Mouse (Mus musculus): ENCODE measurements around the gene Nav2. TPM values are rescaled to one million over a fixed set of nuclear protein-coding genes. Genes with fewer than 3 reads are reported as not detected.

Nav2 gene
- polyA plus RNA-seq, 1 experiment from 2014 or later, result 26.2 TPM

GRCm38 (mm10) chr7:49101291-49101690 lies 192.8 kb downstream of the Nav2 start:
- Histone ChIP-seq H3K36me3 (replicated peaks) (no peaks in the 10 kb centered on the region), H3K4me2 (no peak overlapping the region), H3K4me3 (no peak overlapping the region), H3K9me3 (no peaks in the 10 kb centered on the region), H3K4me1 (peaks cover 28% of the 10 kb centered on the region), H3K27ac (no peak overlapping the region), H3K27me3 (replicated peaks) (no peaks in the 10 kb centered on the region), H3K9ac (no peak overlapping the region)
- no peak for ATAC-seq (replicated peaks)
- 82% methylated on average over 1 of the region's 1 CpGs for WGBS

- 58% methylated on average over 3 of the region's 3 CpGs for WGBS
- Histone ChIP-seq H3K27me3 (replicated peaks) (no peaks in the 10 kb centered on the region), H3K9me3 (no peaks in the 10 kb centered on the region), H3K4me1 (peaks cover 32% of the 10 kb centered on the region), H3K9ac (no peak overlapping the region), H3K36me3 (replicated peaks) (no peaks in the 10 kb centered on the region), H3K4me3 (no peak overlapping the region), H3K4me2 (no peak overlapping the region), H3K27ac (no peak overlapping the region)
- no peak for ATAC-seq (replicated peaks)
These were observed 193.7 kb downstream of the Nav2 start for GRCm38 (mm10) chr7:49102223-49102622.

- peak; percentile 43; the same call in 1 of the 2 replicates for ATAC-seq (replicated peaks)
- Histone ChIP-seq H3K9ac (no peak overlapping the region), H3K4me2 (no peak overlapping the region), H3K4me3 (no peak overlapping the region), H3K36me3 (replicated peaks) (no peaks in the 10 kb centered on the region), H3K27ac (no peak overlapping the region), H3K27me3 (replicated peaks) (no peaks in the 10 kb centered on the region), H3K9me3 (no peaks in the 10 kb centered on the region), H3K4me1 (peaks cover 39% of the 10 kb centered on the region)
- 14% methylated on average over 8 of the region's 8 CpGs for WGBS
These were observed 195.9 kb downstream of the Nav2 start for GRCm38 (mm10) chr7:49104376-49104775.

DNA sequence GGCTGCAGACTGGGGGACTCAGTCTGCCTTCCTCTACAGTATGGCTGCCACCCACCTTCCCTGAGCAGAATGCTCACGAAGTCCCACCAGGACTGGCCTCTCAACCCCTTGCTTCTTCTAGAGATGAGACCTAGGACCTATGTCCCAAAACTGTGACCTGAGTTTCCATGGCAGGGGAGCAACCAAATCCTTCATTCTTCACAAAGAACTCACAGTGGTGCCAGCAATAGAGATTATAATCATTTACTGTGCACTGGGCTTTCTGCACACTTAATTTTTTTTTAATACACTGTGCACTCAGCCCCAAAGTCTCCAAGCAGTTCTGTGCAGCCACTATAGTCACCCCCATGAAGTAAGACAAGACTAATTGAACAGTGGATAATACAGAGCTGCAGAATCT lies 196.3 kb downstream of the Nav2 start:
- Histone ChIP-seq H3K27ac (peak overlapping the region; percentile 42; the same call in 1 of the 2 replicates), H3K27me3 (replicated peaks) (no peaks in the 10 kb centered on the region), H3K9me3 (no peaks in the 10 kb centered on the region), H3K4me3 (no peak overlapping the region), H3K4me1 (peaks cover 39% of the 10 kb centered on the region), H3K36me3 (replicated peaks) (no peaks in the 10 kb centered on the region), H3K9ac (no peak overlapping the region), H3K4me2 (no peak overlapping the region)
- 0 out of 2 replicates have a peak, but pooled peaks have one; percentile 17 for ATAC-seq (replicated peaks)
- 8% methylated on average over 1 of the region's 1 CpGs for WGBS

DNA sequence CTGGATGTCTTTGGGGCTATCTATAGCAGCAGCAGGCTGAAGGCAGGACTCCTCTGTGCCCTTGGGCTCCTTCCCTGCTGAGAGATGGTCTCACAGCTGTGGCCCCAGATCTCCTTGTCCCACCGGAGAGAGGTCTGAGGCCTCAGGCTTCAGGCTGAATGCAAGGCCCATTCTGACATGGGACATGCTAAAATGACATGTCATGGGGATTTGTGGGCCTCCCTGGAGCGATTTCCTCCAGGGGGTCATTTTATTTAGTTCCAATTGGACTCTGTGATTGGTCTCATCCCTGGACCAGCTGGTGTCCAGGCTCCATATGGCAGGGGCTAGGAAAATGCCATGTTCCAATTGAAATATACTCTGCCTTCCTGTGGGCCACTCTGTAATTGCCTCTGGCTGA lies 197.0 kb downstream of the Nav2 start:
- no peaks in the 10 kb centered on the region for H3K27me3 ChIP-seq (replicated peaks)
- no peaks in the 10 kb centered on the region for H3K36me3 ChIP-seq (replicated peaks)
- WGBS, result 17% methylated on average over 2 of the region's 2 CpGs
- H3K4me1 ChIP-seq, result peaks cover 38% of the 10 kb centered on the region
- no peak overlapping the region for H3K9ac ChIP-seq
- H3K4me3 ChIP-seq, result no peak overlapping the region
- H3K9me3 ChIP-seq, result no peaks in the 10 kb centered on the region
- 0 out of 2 replicates have a peak, but pooled peaks have one; percentile 11 for ATAC-seq (replicated peaks)
- no peak overlapping the region for H3K4me2 ChIP-seq
- no peak overlapping the region for H3K27ac ChIP-seq

GRCm38 (mm10) chr7:49108076-49108475 lies 199.6 kb downstream of the Nav2 start:
- Histone ChIP-seq H3K4me3 (no peak overlapping the region), H3K4me2 (no peak overlapping the region), H3K9ac (no peak overlapping the region), H3K27ac (no peak overlapping the region), H3K9me3 (no peaks in the 10 kb centered on the region), H3K4me1 (peaks cover 27% of the 10 kb centered on the region), H3K27me3 (replicated peaks) (no peaks in the 10 kb centered on the region), H3K36me3 (replicated peaks) (no peaks in the 10 kb centered on the region)
- no peak for ATAC-seq (replicated peaks)
- 79% methylated on average over 5 of the region's 5 CpGs for WGBS

- H3K9me3 ChIP-seq, result no peaks in the 10 kb centered on the region
- H3K27me3 ChIP-seq (replicated peaks), result no peaks in the 10 kb centered on the region; the same call in 1 of the 2 replicates
- no peaks in the 10 kb centered on the region for H3K36me3 ChIP-seq (replicated peaks)
- H3K4me3 ChIP-seq, result no peak overlapping the region
- 62% methylated on average over 8 of the region's 8 CpGs for WGBS
- no peak overlapping the region for H3K4me2 ChIP-seq
- no peak overlapping the region for H3K27ac ChIP-seq
- no peak overlapping the region for H3K9ac ChIP-seq
- ATAC-seq (replicated peaks), result no peak
- peaks cover 24% of the 10 kb centered on the region for H3K4me1 ChIP-seq
These were observed 210.5 kb downstream of the Nav2 start for GRCm38 (mm10) chr7:49119016-49119415.

DNA sequence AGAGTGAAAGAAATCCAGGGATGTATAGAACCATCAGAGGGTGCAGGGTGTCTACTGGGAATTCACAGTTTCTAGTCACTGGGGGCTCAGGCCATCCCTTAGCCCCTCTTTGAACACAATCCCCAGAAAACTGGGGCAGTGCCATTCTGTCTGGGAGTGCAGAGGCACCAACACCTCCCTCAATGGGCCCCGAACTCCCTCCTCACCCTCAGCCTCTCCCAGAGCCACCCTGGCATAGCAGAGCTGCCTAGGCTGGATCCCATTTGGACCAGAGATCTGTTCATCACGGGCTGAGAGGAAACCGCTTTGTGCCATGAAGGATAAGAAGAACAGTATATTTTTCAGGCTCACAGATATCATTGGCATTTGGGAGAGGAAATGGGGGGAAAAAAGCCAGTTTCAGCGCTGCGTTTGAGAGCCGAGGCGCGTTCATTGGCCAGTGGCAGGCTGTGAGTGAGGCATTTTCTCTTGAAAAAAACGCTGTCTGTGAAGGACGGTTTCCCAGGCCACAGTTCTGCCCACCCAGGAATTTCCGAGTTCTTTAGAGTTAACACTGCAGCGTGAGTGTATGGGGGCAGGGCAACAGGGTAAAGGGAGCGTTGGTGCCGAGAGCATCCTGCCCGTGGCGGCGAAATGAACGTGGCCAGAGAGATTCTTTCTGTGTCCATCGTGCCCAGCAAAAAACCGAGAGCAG lies 211.4 kb downstream of the Nav2 start:
- 5% methylated on average over 20 of the region's 20 CpGs for WGBS
- H3K27ac ChIP-seq, result peak overlapping the region; percentile 65
- peak overlapping the region; percentile 31 for H3K4me3 ChIP-seq
- peak overlapping the region; percentile 44 for H3K9ac ChIP-seq
- H3K27me3 ChIP-seq (replicated peaks), result no peaks in the 10 kb centered on the region; the same call in 1 of the 2 replicates
- ATAC-seq (replicated peaks), result peak; percentile 57
- peak overlapping the region; percentile 60 for H3K4me2 ChIP-seq
- H3K36me3 ChIP-seq (replicated peaks), result no peaks in the 10 kb centered on the region
- no peaks in the 10 kb centered on the region for H3K9me3 ChIP-seq
- H3K4me1 ChIP-seq, result peaks cover 24% of the 10 kb centered on the region

DNA sequence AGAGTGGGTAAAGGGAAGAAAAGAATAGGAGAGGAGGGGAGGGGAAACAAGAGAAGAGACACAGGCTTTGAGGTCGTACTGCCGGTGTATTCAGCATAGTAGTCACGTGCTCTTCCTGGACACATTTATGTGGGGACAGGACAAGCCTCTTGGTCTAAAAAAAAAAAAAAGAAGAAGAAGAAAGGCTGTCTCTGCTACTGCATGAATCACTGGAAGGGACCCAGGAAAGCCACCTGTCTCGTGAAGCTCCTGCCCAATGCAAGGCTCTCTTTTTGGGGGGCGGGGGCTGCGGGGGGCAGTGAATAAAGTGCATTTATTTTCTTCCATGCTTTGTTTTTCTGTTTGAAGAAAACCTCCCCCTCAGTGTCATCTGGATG lies 212.0 kb downstream of the Nav2 start:
- WGBS, result 17% methylated on average over 6 of the region's 6 CpGs
- Histone ChIP-seq H3K27me3 (replicated peaks) (no peaks in the 10 kb centered on the region; the same call in 1 of the 2 replicates), H3K27ac (peak overlapping the region; percentile 65), H3K9me3 (no peaks in the 10 kb centered on the region), H3K9ac (peak overlapping the region; percentile 44), H3K4me2 (peak overlapping the region; percentile 60), H3K4me1 (peaks cover 24% of the 10 kb centered on the region), H3K36me3 (replicated peaks) (no peaks in the 10 kb centered on the region), H3K4me3 (peak overlapping the region; percentile 31)
- peak; percentile 49 for ATAC-seq (replicated peaks)

DNA sequence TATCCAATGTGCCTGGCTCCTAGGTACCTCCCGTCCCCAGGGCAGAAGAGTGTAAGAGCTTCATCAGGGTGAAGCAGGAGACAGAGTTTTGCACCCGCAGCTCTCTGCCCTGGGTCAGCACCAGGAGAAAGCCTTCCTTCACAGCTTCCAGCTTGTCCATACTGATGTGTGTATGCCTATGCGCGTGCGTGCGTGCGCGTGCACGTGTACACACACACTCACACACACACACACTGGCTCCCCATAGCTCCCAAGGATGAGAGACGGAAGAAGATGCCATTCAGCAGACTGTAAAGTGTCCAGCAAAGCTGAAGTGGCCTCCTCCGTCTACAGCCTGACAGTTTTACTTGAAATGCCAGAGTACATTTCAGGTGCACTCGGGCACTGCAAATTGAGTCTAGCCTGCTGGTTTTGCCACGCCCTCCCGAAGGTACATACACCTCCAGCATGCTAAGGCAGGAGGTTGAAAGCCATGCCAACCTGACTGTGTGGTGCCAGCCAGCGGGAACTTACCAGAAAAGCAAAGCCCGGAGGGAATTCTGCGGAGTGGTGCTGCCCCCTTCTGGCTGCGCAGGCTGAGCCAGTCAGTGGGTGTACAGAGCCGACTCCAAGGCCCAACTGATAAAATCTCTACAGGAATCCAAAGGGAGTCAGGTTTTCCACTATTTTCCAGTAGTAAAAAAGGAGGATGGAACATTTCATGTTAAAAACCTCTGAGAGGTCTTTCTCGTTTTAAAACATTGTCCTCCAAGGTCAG lies 212.6 kb downstream of the Nav2 start:
- peak overlapping the region; percentile 60 for H3K4me2 ChIP-seq
- peaks cover 24% of the 10 kb centered on the region for H3K4me1 ChIP-seq
- no peak overlapping the region for H3K9ac ChIP-seq
- H3K27ac ChIP-seq, result peak overlapping the region; percentile 65
- WGBS, result 29% methylated on average over 20 of the region's 20 CpGs
- H3K36me3 ChIP-seq (replicated peaks), result no peaks in the 10 kb centered on the region
- no peaks in the 10 kb centered on the region; the same call in 1 of the 2 replicates for H3K27me3 ChIP-seq (replicated peaks)
- H3K9me3 ChIP-seq, result no peaks in the 10 kb centered on the region
- peak; percentile 80 for ATAC-seq (replicated peaks)
- H3K4me3 ChIP-seq, result no peak overlapping the region

- WGBS, result 73% methylated on average over 7 of the region's 7 CpGs
- Histone ChIP-seq H3K36me3 (replicated peaks) (no peaks in the 10 kb centered on the region), H3K27me3 (replicated peaks) (no peaks in the 10 kb centered on the region; the same call in 1 of the 2 replicates), H3K9ac (no peak overlapping the region), H3K9me3 (no peaks in the 10 kb centered on the region), H3K4me2 (no peak overlapping the region), H3K27ac (no peak overlapping the region), H3K4me1 (peaks cover 24% of the 10 kb centered on the region), H3K4me3 (no peak overlapping the region)
- no peak for ATAC-seq (replicated peaks)
These were observed 214.0 kb downstream of the Nav2 start for GRCm38 (mm10) chr7:49122498-49122897.

DNA sequence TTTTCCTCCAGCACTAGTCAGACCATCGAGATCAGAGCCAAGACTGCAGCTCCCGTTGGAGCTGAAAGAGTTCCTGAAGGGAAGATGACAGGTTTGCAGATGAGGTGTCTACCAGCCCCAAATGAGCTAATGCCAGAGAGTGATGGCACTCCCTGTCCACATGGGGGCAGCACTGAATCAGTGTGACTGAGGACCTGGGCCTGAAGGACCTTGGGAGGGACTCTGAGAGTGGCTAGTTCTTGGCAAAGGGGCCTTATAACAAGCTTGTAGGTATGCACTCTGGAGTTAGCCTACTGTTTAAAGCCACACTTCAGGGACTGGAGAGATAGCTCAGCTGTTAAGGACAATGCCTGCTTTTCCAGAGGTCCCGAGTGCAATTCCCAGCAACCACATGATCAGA lies 217.0 kb downstream of the Nav2 start:
- no peak for ATAC-seq (replicated peaks)
- WGBS, result 31% methylated on average over 3 of the region's 3 CpGs
- H3K27me3 ChIP-seq (replicated peaks), result no peaks in the 10 kb centered on the region; the same call in 1 of the 2 replicates
- no peak overlapping the region for H3K27ac ChIP-seq
- no peaks in the 10 kb centered on the region for H3K36me3 ChIP-seq (replicated peaks)
- H3K4me3 ChIP-seq, result no peak overlapping the region
- no peak overlapping the region for H3K4me2 ChIP-seq
- H3K4me1 ChIP-seq, result peaks cover 7% of the 10 kb centered on the region
- H3K9ac ChIP-seq, result no peak overlapping the region
- H3K9me3 ChIP-seq, result no peaks in the 10 kb centered on the region
